Mouse (Mus musculus) megakaryocyte, embryonic 14.5 days (primary cell): ENCODE measurements around the gene Acvr1. TPM values are rescaled to one million over a fixed set of nuclear protein-coding genes. Genes with fewer than 3 reads are reported as not detected.
A peak's percentile ranks its signal among the peaks of the same experiment; 100 is the strongest.

Source experiments
- H3K27me3 ChIP-seq: replicated peaks from 2 replicates; pipeline ENCODE3; 2012; ENCODE audit warnings: inconsistent platforms
- H3K36me3 ChIP-seq: replicated peaks from 2 replicates; pipeline ENCODE3; 2012; ENCODE audit warnings: low read length, inconsistent platforms, mixed read lengths
- H3K4me1 ChIP-seq: 2 replicates; pipeline ENCODE4 v1.6.1; 2012; ENCODE audit warnings: inconsistent platforms
- H3K4me3 ChIP-seq: replicated peaks from 2 replicates; pipeline ENCODE3; 2012; ENCODE audit warnings: moderate library complexity, mild to moderate bottlenecking, inconsistent platforms
- H3K9me3 ChIP-seq: 2 replicates; pipeline ENCODE4 v1.6.1; 2012; ENCODE audit warnings: inconsistent platforms
- FLI1 ChIP-seq: IDR thresholded peaks from 2 replicates; pipeline ENCODE4 v1.6.1; 2012; ENCODE audit warnings: low read length, inconsistent platforms, mixed read lengths
- GATA1 ChIP-seq: IDR thresholded peaks from 3 replicates; pipeline ENCODE4 v1.6.1; 2012; ENCODE audit warnings: mixed read lengths, low read length, inconsistent platforms, borderline replicate concordance
- polyA plus RNA-seq: library from polyadenylated mRNA; stranded (reverse); fragments of >175 nt; gene quantifications from 2 replicates; pipeline ENCODE4 v1.2.3, GENCODE M21; 2012; ENCODE audit warnings: low replicate concordance; ENCODE audit not compliant: insufficient read depth

The Acvr1 gene
- 0.63 TPM in 1 of 2 replicates, not detected in the other for polyA plus RNA-seq

GRCm38 (mm10) chr2:58567066-58567810 is at the start of gene Acvr1, which contains the start of gene Upp2:
Acvr1 (minus strand) TSS chr2:58567157.
Upp2 (plus strand) TSS chr2:58567298.
- H3K36me3 ChIP-seq: no peaks in the 10 kb centered on the region
- H3K27me3 ChIP-seq: peaks cover 58% of the 10 kb centered on the region
- peak within 1 kb of the TSS; percentile 93 for H3K4me3 ChIP-seq
- H3K4me1 ChIP-seq: peaks cover 11% of the 10 kb centered on the region
- H3K9me3 ChIP-seq: 0 out of 2 replicates have a peak, but pooled peaks cover 3% of the 10 kb centered on the region
- TF ChIP-seq FLI1 (no peak), GATA1 (no peak)

GRCm38 (mm10) chr2:58615766-58616165 is 48.8 kb upstream of the Acvr1 start:
- H3K4me3 ChIP-seq: no peak overlapping the region
- H3K4me1 ChIP-seq: no peaks in the 10 kb centered on the region
- TF ChIP-seq GATA1 (no peak), FLI1 (no peak)
- H3K9me3 ChIP-seq: peaks cover 9% of the 10 kb centered on the region; the same call in 1 of the 2 replicates
- H3K36me3 ChIP-seq: no peaks in the 10 kb centered on the region
- H3K27me3 ChIP-seq: no peaks in the 10 kb centered on the region

GRCm38 (mm10) chr2:58614851-58615250 is 47.9 kb upstream of the Acvr1 start:
- no peak for TF ChIP-seq GATA1
- TF ChIP-seq FLI1: no peak

GRCm38 (mm10) chr2:58613720-58614119 is 46.8 kb upstream of the Acvr1 start:
- H3K4me1 ChIP-seq: no peaks in the 10 kb centered on the region
- H3K27me3 ChIP-seq: no peaks in the 10 kb centered on the region
- TF ChIP-seq FLI1: no peak
- no peak for TF ChIP-seq GATA1
- no peak overlapping the region for H3K4me3 ChIP-seq
- H3K36me3 ChIP-seq: no peaks in the 10 kb centered on the region
- H3K9me3 ChIP-seq: peaks cover 9% of the 10 kb centered on the region; the same call in 1 of the 2 replicates

More at GRCm38 (mm10) chr2:58614851-58615250, 47.9 kb upstream of the Acvr1 start:
- Histone ChIP-seq H3K27me3 (no peaks in the 10 kb centered on the region), H3K4me1 (no peaks in the 10 kb centered on the region), H3K9me3 (peaks cover 9% of the 10 kb centered on the region; the same call in 1 of the 2 replicates), H3K4me3 (no peak overlapping the region), H3K36me3 (no peaks in the 10 kb centered on the region)

GRCm38 (mm10) chr2:58604791-58605190 is 37.8 kb upstream of the Acvr1 start:
- Histone ChIP-seq H3K27me3 (no peaks in the 10 kb centered on the region), H3K9me3 (peaks cover 16% of the 10 kb centered on the region; the same call in 1 of the 2 replicates), H3K4me3 (no peak overlapping the region), H3K4me1 (no peaks in the 10 kb centered on the region), H3K36me3 (no peaks in the 10 kb centered on the region)
- TF ChIP-seq FLI1: no peak
- no peak for TF ChIP-seq GATA1

- TF ChIP-seq FLI1: no peak
- TF ChIP-seq GATA1: no peak
Observed at GRCm38 (mm10) chr2:58603379-58603778, 36.4 kb upstream of the Acvr1 start.

GRCm38 (mm10) chr2:58601382-58601781 is 34.4 kb upstream of the Acvr1 start:
- H3K36me3 ChIP-seq: no peaks in the 10 kb centered on the region
- peaks cover 29% of the 10 kb centered on the region for H3K9me3 ChIP-seq
- H3K4me1 ChIP-seq: no peaks in the 10 kb centered on the region
- TF ChIP-seq FLI1: no peak
- TF ChIP-seq GATA1: no peak
- peak overlapping the region; percentile 46 for H3K4me3 ChIP-seq
- H3K27me3 ChIP-seq: no peaks in the 10 kb centered on the region

More at GRCm38 (mm10) chr2:58603379-58603778, 36.4 kb upstream of the Acvr1 start:
- H3K27me3 ChIP-seq: no peaks in the 10 kb centered on the region
- H3K36me3 ChIP-seq: no peaks in the 10 kb centered on the region
- peak overlapping the region; percentile 64 for H3K4me3 ChIP-seq
- H3K4me1 ChIP-seq: no peaks in the 10 kb centered on the region
- peaks cover 16% of the 10 kb centered on the region; the same call in 1 of the 2 replicates for H3K9me3 ChIP-seq

- no peaks in the 10 kb centered on the region for H3K4me1 ChIP-seq
- TF ChIP-seq FLI1 (no peak), GATA1 (no peak)
Observed at GRCm38 (mm10) chr2:58599639-58600038, 32.7 kb upstream of the Acvr1 start.

GRCm38 (mm10) chr2:58597556-58597955 is 30.6 kb upstream of the Acvr1 start:
- H3K4me3 ChIP-seq: no peak overlapping the region
- H3K36me3 ChIP-seq: no peaks in the 10 kb centered on the region
- H3K4me1 ChIP-seq: no peaks in the 10 kb centered on the region
- H3K9me3 ChIP-seq: peaks cover 28% of the 10 kb centered on the region
- no peak for TF ChIP-seq FLI1
- TF ChIP-seq GATA1: no peak
- H3K27me3 ChIP-seq: no peaks in the 10 kb centered on the region

More at GRCm38 (mm10) chr2:58599639-58600038, 32.7 kb upstream of the Acvr1 start:
- H3K4me3 ChIP-seq: no peak overlapping the region
- H3K27me3 ChIP-seq: no peaks in the 10 kb centered on the region
- H3K36me3 ChIP-seq: no peaks in the 10 kb centered on the region
- peaks cover 29% of the 10 kb centered on the region for H3K9me3 ChIP-seq

GRCm38 (mm10) chr2:58596774-58597342 is 29.9 kb upstream of the Acvr1 start:
- no peaks in the 10 kb centered on the region for H3K27me3 ChIP-seq
- peaks cover 21% of the 10 kb centered on the region for H3K9me3 ChIP-seq
- no peak overlapping the region for H3K4me3 ChIP-seq
- no peak for TF ChIP-seq GATA1
- TF ChIP-seq FLI1: no peak
- H3K4me1 ChIP-seq: no peaks in the 10 kb centered on the region
- H3K36me3 ChIP-seq: no peaks in the 10 kb centered on the region
